Mouse (Mus musculus): ENCODE results near the gene Scnm1.

GRCm38 (mm10) chr3:95133680-95134101 lies at the start of gene Scnm1, which contains the start of gene Lysmd1:
- no peak for TF ChIP-seq POLR2A (IDR thresholded peaks at IDR 0.05; ENCODE audit: low read depth, low read length)
- peak; percentile 24; the same call in 1 of the 2 replicates for TF ChIP-seq CTCF (IDR thresholded peaks at IDR 0.05; ENCODE audit: extremely low read depth, insufficient read length, insufficient replicate concordance, low read depth, low read length)

All from small intestine, adult 2 months (tissue).